Mouse (Mus musculus) neural tube, embryonic 13.5 days (tissue): ENCODE data around the gene Pde9a. TPM values are rescaled to one million over a fixed set of nuclear protein-coding genes. Genes with fewer than 3 reads are reported as not detected.

Experiments
- ATAC-seq: fragments of 200-750 bp; cut with Nextera tagmentation; 2 replicates; pipeline ENCODE4 v1.8.0; 2017; ENCODE audit warnings: low read depth, mild to moderate bottlenecking, moderate TSS enrichment, moderate library complexity
- H3K27ac ChIP-seq: fragments of 300-500 bp; sonication (generic); replicated peaks from 2 replicates; pipeline ENCODE4 v1.5.1; 2015; ENCODE audit warnings: moderate library complexity, mild to moderate bottlenecking, inconsistent platforms
- H3K27me3 ChIP-seq: fragments of 300-500 bp; sonication (generic); 2 replicates; pipeline ENCODE4 v1.6.1; 2015; ENCODE audit warnings: mild to moderate bottlenecking, inconsistent platforms
- H3K36me3 ChIP-seq: fragments of 300-500 bp; sonication (generic); 2 replicates; pipeline ENCODE4 v1.6.1; 2015; ENCODE audit warnings: mild to moderate bottlenecking, inconsistent platforms
- H3K4me1 ChIP-seq: fragments of 300-500 bp; sonication (generic); replicated peaks from 2 replicates; pipeline ENCODE4 v1.6.1; 2015; ENCODE audit warnings: inconsistent platforms
- H3K4me2 ChIP-seq: fragments of 300-500 bp; sonication (generic); 2 replicates; pipeline ENCODE4 v1.6.1; 2015; ENCODE audit warnings: inconsistent platforms, mild to moderate bottlenecking, moderate library complexity
- H3K4me3 ChIP-seq: fragments of 300-500 bp; sonication (generic); 2 replicates; pipeline ENCODE4 v1.5.1; 2015; ENCODE audit warnings: mild to moderate bottlenecking, inconsistent platforms
- H3K9ac ChIP-seq: fragments of 300-500 bp; sonication (generic); 2 replicates; pipeline ENCODE4 v1.6.1; 2015; ENCODE audit warnings: moderate library complexity, mild to moderate bottlenecking, inconsistent platforms
- H3K9me3 ChIP-seq: fragments of 300-500 bp; sonication (generic); 2 replicates; pipeline ENCODE4 v1.6.1; 2016; ENCODE audit warnings: inconsistent platforms
- WGBS: fragments of 180-500 bp; shearing (Covaris S2); methylation state at CpG from one replicate; pipeline ENCODE4 v1.1.7; 2015; 5-methylcytosine and 5-hydroxymethylcytosine counted together
- polyA plus RNA-seq: library from polyadenylated mRNA; unstranded; fragments of >200 nt; fragmentation: Nextera tagmentation; extraction: Ambion mirVana; gene quantifications from 2 replicates; pipeline ENCODE4 v1.2.1, GENCODE M21; 2015

Pde9a gene
- polyA plus RNA-seq, 1 experiment from 2014 or later = 34.7 TPM

GRCm38 (mm10) chr17:31365586-31366166 is 20.3 kb upstream of the Pde9a start:
- Histone ChIP-seq H3K4me2 (no peak overlapping the region), H3K4me3 (no peak overlapping the region), H3K27ac (no peak overlapping the region), H3K36me3 (no peaks in the 10 kb centered on the region), H3K27me3 (no peaks in the 10 kb centered on the region), H3K4me1 (no peaks in the 10 kb centered on the region), H3K9ac (no peak overlapping the region), H3K9me3 (no peaks in the 10 kb centered on the region)
- WGBS = 73% methylated on average over 5 of the region's 5 CpGs
- no peak for ATAC-seq

GRCm38 (mm10) chr17:31370221-31370620 is 15.8 kb upstream of the Pde9a start:
- Histone ChIP-seq H3K4me2 (no peak overlapping the region), H3K4me3 (no peak overlapping the region), H3K9ac (no peak overlapping the region), H3K4me1 (no peaks in the 10 kb centered on the region), H3K36me3 (no peaks in the 10 kb centered on the region), H3K27me3 (no peaks in the 10 kb centered on the region), H3K9me3 (no peaks in the 10 kb centered on the region), H3K27ac (no peak overlapping the region)
- 79% methylated on average over 2 of the region's 2 CpGs for WGBS
- no peak for ATAC-seq

DNA sequence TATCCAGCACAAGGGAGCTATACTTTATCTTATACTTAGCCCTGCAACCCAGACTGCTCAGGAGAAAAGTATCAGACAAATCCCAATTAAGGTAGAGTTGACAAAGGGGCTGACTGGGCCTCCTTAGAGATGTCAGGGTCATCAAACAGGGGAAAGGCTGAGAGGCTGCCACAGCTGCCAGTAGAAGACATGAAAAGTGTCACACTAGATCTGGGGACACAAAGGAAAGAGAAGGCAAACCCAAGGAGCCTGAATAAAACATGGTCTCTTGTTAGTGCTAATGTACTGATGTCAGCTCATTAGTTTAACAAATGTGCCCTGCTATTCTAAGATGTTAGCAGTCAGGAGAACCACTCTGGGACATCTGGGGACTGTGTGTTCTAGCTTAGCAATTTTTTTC is 15.1 kb upstream of the Pde9a start:
- H3K9me3 ChIP-seq = no peaks in the 10 kb centered on the region
- H3K27ac ChIP-seq = no peak overlapping the region
- H3K9ac ChIP-seq = no peak overlapping the region
- no peaks in the 10 kb centered on the region for H3K27me3 ChIP-seq
- no peaks in the 10 kb centered on the region for H3K36me3 ChIP-seq
- ATAC-seq = no peak
- H3K4me2 ChIP-seq = no peak overlapping the region
- no peak overlapping the region for H3K4me3 ChIP-seq
- H3K4me1 ChIP-seq = no peaks in the 10 kb centered on the region

DNA sequence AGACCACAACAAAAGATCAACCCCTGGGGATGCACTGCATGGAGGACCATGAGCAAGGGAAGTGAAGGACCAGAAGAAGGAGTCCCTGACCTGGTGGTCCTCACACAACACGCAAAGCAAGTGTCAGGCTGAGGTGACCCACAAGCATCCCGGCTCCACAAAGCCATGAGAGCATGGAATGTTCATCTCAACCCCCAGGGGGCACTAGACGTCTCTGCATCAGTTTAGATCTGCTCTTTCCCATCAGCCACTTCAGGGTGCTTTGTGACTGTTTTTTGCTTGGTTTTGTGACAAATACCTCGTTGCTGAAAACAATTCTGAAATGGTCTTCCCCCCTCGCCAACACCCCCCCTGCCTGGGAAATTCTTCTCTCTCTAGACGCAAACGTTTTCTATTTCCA is 8.0 kb upstream of the Pde9a start:
- 9% methylated on average over 7 of the region's 7 CpGs for WGBS
- no peak for ATAC-seq
- H3K4me3 ChIP-seq = no peak overlapping the region
- H3K4me1 ChIP-seq = peaks cover 6% of the 10 kb centered on the region
- H3K27ac ChIP-seq = no peak overlapping the region
- no peaks in the 10 kb centered on the region for H3K36me3 ChIP-seq
- no peaks in the 10 kb centered on the region for H3K27me3 ChIP-seq
- peak overlapping the region; percentile 31 for H3K4me2 ChIP-seq
- 0 out of 2 replicates have a peak overlapping the region, but pooled peaks have one; percentile 22 for H3K9ac ChIP-seq
- H3K9me3 ChIP-seq = no peaks in the 10 kb centered on the region

- H3K9me3 ChIP-seq = no peaks in the 10 kb centered on the region
- H3K36me3 ChIP-seq = no peaks in the 10 kb centered on the region
- peaks cover 6% of the 10 kb centered on the region for H3K4me1 ChIP-seq
- H3K27ac ChIP-seq = no peak overlapping the region
- H3K4me2 ChIP-seq = peak overlapping the region; percentile 31
- 0 out of 2 replicates have a peak overlapping the region, but pooled peaks have one; percentile 22 for H3K9ac ChIP-seq
- WGBS = 61% methylated on average over 10 of the region's 10 CpGs
- H3K27me3 ChIP-seq = no peaks in the 10 kb centered on the region
- H3K4me3 ChIP-seq = no peak overlapping the region
- ATAC-seq = no peak
These were observed 7.6 kb upstream of the Pde9a start for GRCm38 (mm10) chr17:31378361-31378761.

- Histone ChIP-seq H3K27me3 (no peaks in the 10 kb centered on the region), H3K9ac (no peak overlapping the region), H3K4me2 (no peak overlapping the region), H3K36me3 (no peaks in the 10 kb centered on the region), H3K4me1 (peaks cover 6% of the 10 kb centered on the region), H3K4me3 (no peak overlapping the region), H3K9me3 (no peaks in the 10 kb centered on the region), H3K27ac (no peak overlapping the region)
- WGBS = 87% methylated on average over 2 of the region's 2 CpGs
- ATAC-seq = no peak
These were observed 6.9 kb upstream of the Pde9a start for GRCm38 (mm10) chr17:31379086-31379485.

DNA sequence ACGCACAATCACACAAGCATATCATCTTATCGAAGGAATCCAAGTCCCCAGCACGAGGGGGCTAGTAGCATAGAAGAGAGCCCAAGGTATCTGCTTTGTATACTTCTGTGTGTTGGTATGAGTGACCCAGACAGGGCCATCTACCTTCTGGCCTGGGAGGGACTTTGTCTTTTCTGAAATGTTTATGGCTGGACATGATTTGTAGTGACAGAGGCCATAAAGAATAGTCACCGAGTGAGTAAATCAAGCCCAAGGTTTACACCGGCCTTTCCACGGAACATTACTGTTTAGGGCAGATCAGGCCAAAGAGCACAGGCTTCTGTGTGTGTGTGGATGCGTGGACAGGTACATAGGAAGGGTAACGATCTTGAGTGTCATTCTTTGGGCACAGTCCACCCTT is 6.1 kb upstream of the Pde9a start:
- no peak overlapping the region for H3K4me3 ChIP-seq
- 45% methylated on average over 8 of the region's 8 CpGs for WGBS

DNA sequence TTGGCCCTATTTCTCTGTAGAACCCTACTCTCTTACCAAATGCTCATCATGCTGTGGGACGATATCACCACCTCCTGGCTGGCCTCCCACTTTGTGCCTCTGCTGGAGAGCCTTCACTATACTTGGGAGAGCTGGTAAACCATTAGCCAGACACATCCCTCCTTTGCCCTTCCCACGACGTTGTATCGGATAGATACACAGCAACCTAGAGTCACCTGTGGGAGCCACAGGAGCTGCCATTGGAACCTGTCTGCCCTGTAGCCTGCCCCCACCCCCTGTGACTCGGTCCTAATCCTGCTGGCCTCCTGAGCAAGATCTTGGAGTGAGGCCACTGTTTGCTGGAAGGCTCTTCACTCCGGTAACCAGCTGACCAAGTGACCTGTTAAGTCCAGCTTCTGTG is 2.7 kb upstream of the Pde9a start:
- no peak for ATAC-seq
- Histone ChIP-seq H3K9me3 (no peaks in the 10 kb centered on the region), H3K4me1 (peaks cover 37% of the 10 kb centered on the region), H3K4me2 (no peak overlapping the region), H3K27ac (no peak overlapping the region), H3K36me3 (no peaks in the 10 kb centered on the region), H3K4me3 (no peak overlapping the region), H3K9ac (no peak overlapping the region), H3K27me3 (no peaks in the 10 kb centered on the region)
- WGBS = 79% methylated on average over 6 of the region's 6 CpGs

More for the DNA sequence above, 6.1 kb upstream of the Pde9a start:
- ATAC-seq = no peak
- Histone ChIP-seq H3K4me1 (peaks cover 11% of the 10 kb centered on the region), H3K9me3 (no peaks in the 10 kb centered on the region), H3K27ac (no peak overlapping the region), H3K4me2 (no peak overlapping the region), H3K9ac (no peak overlapping the region), H3K27me3 (no peaks in the 10 kb centered on the region), H3K36me3 (no peaks in the 10 kb centered on the region)

DNA sequence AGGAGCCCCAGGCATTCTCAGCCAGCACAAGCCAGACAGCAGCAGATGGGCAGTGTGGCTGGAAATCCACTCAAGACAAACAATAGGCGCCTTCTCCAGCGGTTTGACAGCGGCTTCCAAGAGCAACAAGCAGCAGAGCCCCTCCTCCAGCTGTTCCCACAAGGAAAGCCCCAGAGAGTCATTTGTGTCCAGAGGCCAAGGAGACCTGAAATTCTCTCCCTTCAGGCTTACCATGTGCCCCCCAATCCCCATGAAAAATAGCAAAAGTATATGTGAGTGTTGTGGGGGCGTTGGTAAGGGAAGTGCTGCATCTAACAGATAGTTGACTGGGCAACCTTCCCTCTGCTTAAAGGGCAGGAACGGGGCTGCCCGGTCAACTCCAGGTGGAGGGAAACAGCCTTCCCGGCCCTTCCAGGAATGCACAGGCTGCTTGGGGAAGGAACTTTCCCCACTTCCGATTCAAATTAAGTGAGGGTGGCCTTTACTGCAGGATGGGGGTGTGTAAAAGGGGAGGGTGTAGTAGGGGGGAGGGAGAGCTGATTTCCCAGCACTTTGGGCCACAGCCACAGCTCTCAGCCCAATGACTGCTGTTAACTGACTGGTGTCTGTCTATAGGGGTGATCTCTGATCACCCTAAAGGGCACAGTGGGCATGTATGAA is 912 bp upstream of the Pde9a start:
- peak; percentile 41 for ATAC-seq
- 8% methylated on average over 8 of the region's 8 CpGs for WGBS

DNA sequence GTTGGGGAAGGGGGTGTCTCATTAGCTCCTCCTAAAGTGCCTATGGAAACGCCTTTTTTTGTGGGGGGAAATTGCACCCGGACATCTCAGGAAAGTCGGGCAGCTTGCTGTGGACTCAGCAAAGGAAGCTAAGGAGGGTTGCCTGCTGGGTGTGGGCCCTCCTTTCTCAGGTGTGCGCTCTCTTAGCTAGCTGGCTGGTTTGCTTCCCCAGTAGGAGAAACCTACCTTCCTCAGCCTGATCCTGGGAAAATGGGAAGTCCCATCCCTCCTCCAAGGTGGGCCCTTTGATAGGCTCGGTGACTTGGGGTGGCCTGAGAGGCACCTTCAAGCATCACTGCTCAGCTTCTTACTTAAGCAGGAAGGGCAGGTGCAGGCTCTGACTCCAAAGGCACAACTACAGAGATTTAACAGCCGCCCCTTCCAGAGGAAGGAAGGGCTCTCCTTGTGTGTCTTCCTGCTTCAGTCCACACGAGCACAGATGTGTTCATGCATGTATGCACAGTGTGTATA is 811 bp downstream of the Pde9a start:
- ATAC-seq = 0 out of 2 replicates have a peak, but pooled peaks have one; percentile 2
- Histone ChIP-seq H3K9me3 (no peaks in the 10 kb centered on the region), H3K4me1 (peaks cover 56% of the 10 kb centered on the region), H3K9ac (peak overlapping the region; percentile 87), H3K27me3 (no peaks in the 10 kb centered on the region), H3K36me3 (no peaks in the 10 kb centered on the region), H3K4me2 (peak overlapping the region; percentile 88), H3K4me3 (peak overlapping the region; percentile 87), H3K27ac (peak overlapping the region; percentile 85; the same call in 1 of the 2 replicates)
- 13% methylated on average over 7 of the region's 7 CpGs for WGBS

More for the DNA sequence above, 912 bp upstream of the Pde9a start:
- Histone ChIP-seq H3K4me1 (peaks cover 52% of the 10 kb centered on the region), H3K4me2 (peak overlapping the region; percentile 88), H3K9me3 (no peaks in the 10 kb centered on the region), H3K4me3 (peak overlapping the region; percentile 87; the same call in 1 of the 2 replicates), H3K27ac (peak overlapping the region; percentile 85), H3K9ac (peak overlapping the region; percentile 87), H3K27me3 (no peaks in the 10 kb centered on the region), H3K36me3 (no peaks in the 10 kb centered on the region)

- Histone ChIP-seq H3K4me2 (peak overlapping the region; percentile 88), H3K9me3 (no peaks in the 10 kb centered on the region), H3K9ac (0 out of 2 replicates have a peak overlapping the region, but pooled peaks have one; percentile 18), H3K4me1 (peaks cover 53% of the 10 kb centered on the region), H3K4me3 (no peak overlapping the region), H3K27ac (no peak overlapping the region; the same call in 1 of the 2 replicates), H3K36me3 (no peaks in the 10 kb centered on the region), H3K27me3 (no peaks in the 10 kb centered on the region)
- WGBS = 86% methylated on average over 3 of the region's 3 CpGs
- ATAC-seq = no peak
These were observed 3.5 kb downstream of the Pde9a start for GRCm38 (mm10) chr17:31389432-31390050.

- Histone ChIP-seq H3K27me3 (no peaks in the 10 kb centered on the region), H3K4me1 (peaks cover 40% of the 10 kb centered on the region), H3K4me2 (no peak overlapping the region), H3K4me3 (no peak overlapping the region), H3K27ac (no peak overlapping the region), H3K9ac (no peak overlapping the region), H3K9me3 (no peaks in the 10 kb centered on the region), H3K36me3 (peaks cover 3% of the 10 kb centered on the region; the same call in 1 of the 2 replicates)
- WGBS = 65% methylated on average over 3 of the region's 3 CpGs
- no peak for ATAC-seq
These were observed 5.5 kb downstream of the Pde9a start for GRCm38 (mm10) chr17:31391462-31391861.
